Mouse (Mus musculus) liver, embryonic 14.5 days (tissue): ENCODE measurements at regions not wholly inside any gene's neighbourhood (a gene's known extent, or its start where the extent isn't known, plus 50 kb on each side); places are given as distances from the start of the nearest gene placed in this dataset.

Experiments
- CTCF ChIP-seq: IDR thresholded peaks from 2 replicates; pipeline ENCODE4 v1.5.1; 2016; ENCODE audit warnings: antibody characterized with exemption, low read depth, control low read depth
- EP300 ChIP-seq: IDR thresholded peaks from 2 replicates; pipeline ENCODE4 v1.6.1; 2016; ENCODE audit warnings: antibody characterized with exemption, low read depth

DNA sequence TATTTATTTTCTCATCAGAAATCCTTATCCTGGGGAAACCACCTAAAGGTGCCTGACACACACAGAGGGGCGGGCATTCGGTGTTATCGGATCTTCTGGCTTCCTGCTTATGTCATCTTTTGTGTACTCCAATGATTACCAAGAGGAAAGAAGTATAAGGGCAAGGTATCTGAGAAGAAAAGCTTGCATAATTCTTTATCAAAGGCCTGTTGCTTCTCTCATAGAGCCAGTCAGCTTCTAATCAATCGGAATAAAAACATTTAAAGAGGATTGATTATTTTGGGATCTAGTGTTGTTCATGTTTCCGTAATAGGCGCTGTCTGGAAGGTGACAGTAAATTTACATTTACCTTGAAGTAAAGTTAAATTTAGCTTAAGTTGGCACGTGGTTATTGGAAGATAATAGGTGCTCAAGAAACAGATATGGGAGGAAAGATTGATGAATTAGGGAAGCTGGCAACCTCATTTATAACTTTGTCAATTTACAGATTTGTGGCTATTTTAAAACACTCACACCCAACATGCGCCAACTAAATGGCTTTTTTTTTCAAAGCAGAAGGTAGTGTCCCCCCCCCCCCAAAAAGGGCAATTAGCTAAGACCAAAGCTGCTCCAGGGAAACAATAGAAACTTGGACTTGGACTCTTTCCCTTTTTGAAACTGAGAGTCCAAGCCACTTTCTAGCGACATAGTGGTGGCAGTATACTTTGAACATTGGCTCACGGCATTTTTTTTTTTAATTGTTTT lies 98.3 kb upstream of the Cpm start:
- TF ChIP-seq CTCF = no peak
- no peak for TF ChIP-seq EP300
